Mouse (Mus musculus): ENCODE measurements around the gene Ccdc15.

The Ccdc15 gene

GRCm38 (mm10) chr9:37347988-37348642 is at the start of gene Ccdc15:
Ccdc15 (minus strand) TSS chr9:37348432.
- DNase-seq = peak; percentile 95 to 96

- DNase-seq = no peak
These were observed 45.4 kb upstream of the Ccdc15 start for GRCm38 (mm10) chr9:37393482-37394131.

GRCm38 (mm10) chr9:37392071-37392470 is 43.8 kb upstream of the Ccdc15 start:
- no peak for DNase-seq

GRCm38 (mm10) chr9:37390891-37391290 is 42.7 kb upstream of the Ccdc15 start:
- no peak for DNase-seq

GRCm38 (mm10) chr9:37384284-37385182 is 36.3 kb upstream of the Ccdc15 start:
- no peak for DNase-seq

GRCm38 (mm10) chr9:37383161-37383560 is 34.9 kb upstream of the Ccdc15 start:
- no peak for DNase-seq

GRCm38 (mm10) chr9:37375718-37376117 is 27.5 kb upstream of the Ccdc15 start:
- no peak for DNase-seq

GRCm38 (mm10) chr9:37371232-37371801 is 23.1 kb upstream of the Ccdc15 start:
- DNase-seq = no peak

GRCm38 (mm10) chr9:37368860-37369259 is 20.6 kb upstream of the Ccdc15 start:
- DNase-seq = no peak

GRCm38 (mm10) chr9:37368081-37368830 is 20.0 kb upstream of the Ccdc15 start:
- DNase-seq = no peak

GRCm38 (mm10) chr9:37367301-37368080 is 19.3 kb upstream of the Ccdc15 start, which contains the start of gene Hepacam:
Hepacam (plus strand) TSS chr9:37367351.
- DNase-seq = no peak

- DNase-seq = no peak
These were observed 17.5 kb upstream of the Ccdc15 start for GRCm38 (mm10) chr9:37365706-37366105.

GRCm38 (mm10) chr9:37364392-37364791 is 16.2 kb upstream of the Ccdc15 start:
- DNase-seq = no peak

- no peak for DNase-seq
These were observed 15.3 kb upstream of the Ccdc15 start for GRCm38 (mm10) chr9:37363551-37363950.

GRCm38 (mm10) chr9:37362881-37363280 is 14.6 kb upstream of the Ccdc15 start:
- DNase-seq = no peak

GRCm38 (mm10) chr9:37362084-37362483 is 13.9 kb upstream of the Ccdc15 start:
- no peak for DNase-seq

- no peak for DNase-seq
These were observed 11.3 kb upstream of the Ccdc15 start for GRCm38 (mm10) chr9:37359331-37360220.

GRCm38 (mm10) chr9:37358713-37359330 is 10.6 kb upstream of the Ccdc15 start:
- peak in 1 of 2 experiments; percentile 10 for DNase-seq

GRCm38 (mm10) chr9:37354485-37354884 is 6.3 kb upstream of the Ccdc15 start:
- no peak for DNase-seq

GRCm38 (mm10) chr9:37351266-37351665 is 3.0 kb upstream of the Ccdc15 start:
- DNase-seq = no peak
